Mouse (Mus musculus) intestine, embryonic 14.5 days (tissue): ENCODE measurements around the gene Unk. TPM values are rescaled to one million over a fixed set of nuclear protein-coding genes. Genes with fewer than 3 reads are reported as not detected.

Experiments
- ATAC-seq: fragments of 200-750 bp; cut with Nextera tagmentation; replicated peaks from 2 replicates; pipeline ENCODE4 v1.8.0; 2017; ENCODE audit warnings: low read depth, moderate number of reproducible peaks, moderate TSS enrichment, moderate library complexity; ENCODE audit not compliant: low FRiP score, low TSS enrichment
- DNase-seq: peaks from one replicate; pipeline ENCODE4 v3.0.0-alpha.2; 2018; ENCODE audit warnings: low spot score
- H3K27ac ChIP-seq: fragments of 300-500 bp; sonication (generic); 2 replicates; pipeline ENCODE4 v1.5.1; 2014; ENCODE audit warnings: low read depth, mild to moderate bottlenecking, control low read depth
- H3K27me3 ChIP-seq: fragments of 300-500 bp; sonication (generic); replicated peaks from 2 replicates; pipeline ENCODE4 v1.6.1; 2014; ENCODE audit warnings: low read length, control low read depth; ENCODE audit not compliant: control insufficient read depth, insufficient read depth
- H3K36me3 ChIP-seq: fragments of 300-500 bp; sonication (generic); 2 replicates; pipeline ENCODE4 v1.6.1; 2014; ENCODE audit warnings: low read length, control low read depth; ENCODE audit not compliant: control insufficient read depth, insufficient read depth
- H3K4me1 ChIP-seq: fragments of 300-500 bp; sonication (generic); replicated peaks from 2 replicates; pipeline ENCODE4 v1.6.1; 2014; ENCODE audit warnings: low read length, control low read depth, mixed read lengths; ENCODE audit not compliant: control insufficient read depth, insufficient read depth
- H3K4me2 ChIP-seq: fragments of 300-500 bp; sonication (generic); 2 replicates; pipeline ENCODE4 v1.6.1; 2014; ENCODE audit warnings: low read length
- H3K4me3 ChIP-seq: fragments of 300-500 bp; sonication (generic); 2 replicates; pipeline ENCODE4 v1.5.1; 2014; ENCODE audit warnings: low read depth, low read length, control low read depth, mixed read lengths
- H3K9ac ChIP-seq: fragments of 300-500 bp; sonication (generic); 2 replicates; pipeline ENCODE4 v1.6.1; 2014; ENCODE audit warnings: mild to moderate bottlenecking, low read length
- H3K9me3 ChIP-seq: fragments of 300-500 bp; sonication (generic); 2 replicates; pipeline ENCODE4 v1.6.1; 2016; ENCODE audit warnings: low read length, control low read depth; ENCODE audit not compliant: control insufficient read depth
- WGBS: fragments of 180-500 bp; shearing (Covaris S2); extraction: QIAGEN DNeasy Blood & Tissue Kit; methylation state at CpG from one replicate; pipeline ENCODE4 v1.1.7; 2014; 5-methylcytosine and 5-hydroxymethylcytosine counted together
- polyA plus RNA-seq: library from polyadenylated mRNA; unstranded; fragments of >200 nt; fragmentation: Nextera tagmentation; extraction: Ambion mirVana; gene quantifications from 2 replicates; pipeline ENCODE4 v1.2.1, GENCODE M21; 2014

Unk gene
- polyA plus RNA-seq, 1 experiment from 2014 or later, result 29.8 TPM

- H3K4me2 ChIP-seq, result no peak overlapping the region
Measured at GRCm38 (mm10) chr11:116100839-116101238, 70.7 kb downstream of the Unk start.

GRCm38 (mm10) chr11:116101931-116102381 is 71.8 kb downstream of the Unk start:
- ATAC-seq (no peak), DNase-seq (peak; percentile 70)
- H3K4me1 ChIP-seq, result peaks cover 60% of the 10 kb centered on the region
- H3K9me3 ChIP-seq, result no peaks in the 10 kb centered on the region
- peaks cover 3% of the 10 kb centered on the region for H3K27me3 ChIP-seq
- no peak overlapping the region for H3K4me3 ChIP-seq
- H3K9ac ChIP-seq, result peak overlapping the region; percentile 5; the same call in 1 of the 2 replicates
- WGBS, result 24% methylated on average over 11 of the region's 11 CpGs
- 0 out of 2 replicates have a peak overlapping the region, but pooled peaks have one; percentile 6 for H3K4me2 ChIP-seq
- H3K27ac ChIP-seq, result peak overlapping the region; percentile 74
- H3K36me3 ChIP-seq, result no peaks in the 10 kb centered on the region

More at GRCm38 (mm10) chr11:116100839-116101238, 70.7 kb downstream of the Unk start:
- Histone ChIP-seq H3K27me3 (no peaks in the 10 kb centered on the region), H3K4me1 (peaks cover 50% of the 10 kb centered on the region), H3K9ac (no peak overlapping the region), H3K9me3 (0 out of 2 replicates have a peak, but pooled peaks cover 3% of the 10 kb centered on the region), H3K36me3 (no peaks in the 10 kb centered on the region), H3K4me3 (no peak overlapping the region), H3K27ac (peak overlapping the region; percentile 74; the same call in 1 of the 2 replicates)
- ATAC-seq (no peak), DNase-seq (no peak)
- WGBS, result 68% methylated on average over 7 of the region's 7 CpGs

- 58% methylated on average over 3 of the region's 4 CpGs for WGBS
Measured at GRCm38 (mm10) chr11:116102472-116102871, 72.3 kb downstream of the Unk start.

GRCm38 (mm10) chr11:116103572-116103971 is 73.5 kb downstream of the Unk start:
- H3K4me1 ChIP-seq, result peaks cover 63% of the 10 kb centered on the region
- peaks cover 19% of the 10 kb centered on the region for H3K27me3 ChIP-seq
- WGBS, result 71% methylated on average over 12 of the region's 12 CpGs
- peak overlapping the region; percentile 60; the same call in 1 of the 2 replicates for H3K27ac ChIP-seq
- H3K9me3 ChIP-seq, result no peaks in the 10 kb centered on the region
- DNase-seq (no peak), ATAC-seq (no peak)
- H3K4me3 ChIP-seq, result no peak overlapping the region
- no peak overlapping the region for H3K9ac ChIP-seq
- H3K4me2 ChIP-seq, result no peak overlapping the region
- H3K36me3 ChIP-seq, result no peaks in the 10 kb centered on the region

More at GRCm38 (mm10) chr11:116102472-116102871, 72.3 kb downstream of the Unk start:
- peaks cover 8% of the 10 kb centered on the region for H3K27me3 ChIP-seq
- no peak overlapping the region for H3K4me2 ChIP-seq
- H3K9ac ChIP-seq, result no peak overlapping the region
- no peak overlapping the region for H3K4me3 ChIP-seq
- DNase-seq (no peak), ATAC-seq (no peak)
- peak overlapping the region; percentile 74; the same call in 1 of the 2 replicates for H3K27ac ChIP-seq
- no peaks in the 10 kb centered on the region for H3K36me3 ChIP-seq
- no peaks in the 10 kb centered on the region for H3K9me3 ChIP-seq
- H3K4me1 ChIP-seq, result peaks cover 64% of the 10 kb centered on the region

GRCm38 (mm10) chr11:116104006-116104646 is 74.0 kb downstream of the Unk start:
- ATAC-seq (peak; percentile 50), DNase-seq (peak; percentile 74)
- no peak overlapping the region for H3K9ac ChIP-seq
- H3K9me3 ChIP-seq, result no peaks in the 10 kb centered on the region
- 0 out of 2 replicates have a peak overlapping the region, but pooled peaks have one; percentile 7 for H3K4me2 ChIP-seq
- peak overlapping the region; percentile 60 for H3K27ac ChIP-seq
- no peak overlapping the region for H3K4me3 ChIP-seq
- peaks cover 24% of the 10 kb centered on the region for H3K27me3 ChIP-seq
- peaks cover 62% of the 10 kb centered on the region for H3K4me1 ChIP-seq
- 33% methylated on average over 14 of the region's 14 CpGs for WGBS
- no peaks in the 10 kb centered on the region for H3K36me3 ChIP-seq

GRCm38 (mm10) chr11:116105065-116105464 is 74.9 kb downstream of the Unk start:
- Histone ChIP-seq H3K4me1 (peaks cover 60% of the 10 kb centered on the region), H3K9me3 (no peaks in the 10 kb centered on the region), H3K27ac (no peak overlapping the region), H3K36me3 (no peaks in the 10 kb centered on the region), H3K27me3 (peaks cover 34% of the 10 kb centered on the region), H3K4me3 (no peak overlapping the region), H3K4me2 (no peak overlapping the region), H3K9ac (no peak overlapping the region)
- DNase-seq, result no peak
- WGBS, result 100% methylated on average over 2 of the region's 2 CpGs
- no peak for ATAC-seq

- H3K4me2 ChIP-seq, result peak overlapping the region; percentile 42
- no peak for ATAC-seq
- H3K9me3 ChIP-seq, result no peaks in the 10 kb centered on the region
- no peaks in the 10 kb centered on the region for H3K36me3 ChIP-seq
- no peak for DNase-seq
- H3K27me3 ChIP-seq, result peaks cover 45% of the 10 kb centered on the region
- H3K27ac ChIP-seq, result no peak overlapping the region
- 0 out of 2 replicates have a peak overlapping the region, but pooled peaks have one; percentile 4 for H3K4me3 ChIP-seq
- H3K4me1 ChIP-seq, result peaks cover 47% of the 10 kb centered on the region
- 25% methylated on average over 32 of the region's 32 CpGs for WGBS
- H3K9ac ChIP-seq, result 0 out of 2 replicates have a peak overlapping the region, but pooled peaks have one; percentile 3
Measured at GRCm38 (mm10) chr11:116106154-116106962, 76.2 kb downstream of the Unk start.

GRCm38 (mm10) chr11:116106963-116107776 is 77.0 kb downstream of the Unk start:
- 37% methylated on average over 14 of the region's 14 CpGs for WGBS

More at GRCm38 (mm10) chr11:116106963-116107776, 77.0 kb downstream of the Unk start:
- no peak for ATAC-seq
- DNase-seq, result no peak
- Histone ChIP-seq H3K9ac (no peak overlapping the region), H3K36me3 (no peaks in the 10 kb centered on the region), H3K4me3 (no peak overlapping the region), H3K9me3 (no peaks in the 10 kb centered on the region), H3K27ac (no peak overlapping the region), H3K4me1 (peaks cover 39% of the 10 kb centered on the region), H3K4me2 (no peak overlapping the region), H3K27me3 (peaks cover 45% of the 10 kb centered on the region)
